Mouse (Mus musculus) ovary, postnatal 14 days (tissue): ENCODE measurements around the gene Mlf2.

Experiments used
- DNase-seq: peaks from one replicate; pipeline ENCODE4 v3.0.0; 2022; ENCODE audit warnings: low spot score

The Mlf2 gene

GRCm38 (mm10) chr6:124934670-124935069 is 3.5 kb downstream of the Mlf2 start:
- no peak for DNase-seq

- no peak for DNase-seq
These were observed 5.5 kb downstream of the Mlf2 start for GRCm38 (mm10) chr6:124936681-124937080.

- DNase-seq, result no peak
These were observed 6.3 kb downstream of the Mlf2 start for GRCm38 (mm10) chr6:124937493-124937892.

GRCm38 (mm10) chr6:124938554-124938953 is 7.4 kb downstream of the Mlf2 start:
- DNase-seq, result no peak

GRCm38 (mm10) chr6:124941679-124942078 is 10.5 kb downstream of the Mlf2 start:
- DNase-seq, result no peak

- DNase-seq, result no peak
These were observed 12.3 kb downstream of the Mlf2 start for GRCm38 (mm10) chr6:124943526-124943925.

- DNase-seq, result no peak
These were observed 23.0 kb downstream of the Mlf2 start for GRCm38 (mm10) chr6:124953991-124954715.

GRCm38 (mm10) chr6:124955212-124955611 is 24.0 kb downstream of the Mlf2 start:
- DNase-seq, result no peak

GRCm38 (mm10) chr6:124958127-124958526 is 26.9 kb downstream of the Mlf2 start:
- DNase-seq, result no peak

- DNase-seq, result no peak
These were observed 28.8 kb downstream of the Mlf2 start for GRCm38 (mm10) chr6:124959960-124960359.

- DNase-seq, result no peak
These were observed 29.8 kb downstream of the Mlf2 start for GRCm38 (mm10) chr6:124961021-124961420.

- no peak for DNase-seq
These were observed 33.5 kb downstream of the Mlf2 start for GRCm38 (mm10) chr6:124964638-124965037.

GRCm38 (mm10) chr6:124965088-124965719 is 34.0 kb downstream of the Mlf2 start, which contains the start of gene Cops7a:
Gene Cops7a (minus strand): TSS chr6:124965538.
- DNase-seq, result peak; percentile 95

- no peak for DNase-seq
These were observed 34.6 kb downstream of the Mlf2 start for GRCm38 (mm10) chr6:124965747-124966146.

- DNase-seq, result no peak
These were observed 35.4 kb downstream of the Mlf2 start for GRCm38 (mm10) chr6:124966466-124967118.

GRCm38 (mm10) chr6:124967766-124968165 is 36.6 kb downstream of the Mlf2 start:
- peak; percentile 23 for DNase-seq
